Mouse (Mus musculus) liver, adult 2 months (tissue): ENCODE measurements around the gene Stag3. TPM values are rescaled to one million over a fixed set of nuclear protein-coding genes. Genes with fewer than 3 reads are reported as not detected.
A peak's percentile ranks its signal among the peaks of the same experiment; 100 is the strongest.

Source experiments
- DNase-seq: peaks from one replicate; pipeline ENCODE4 v3.0.0-alpha.2; 2011; ENCODE audit warnings: low read depth, low spot score; ENCODE audit errors: extremely low read depth
- H3K27ac ChIP-seq: fragments of 200-500 bp; replicated peaks from 2 replicates; pipeline ENCODE4 v1.5.1; 2012; ENCODE audit warnings: low read depth, mild to moderate bottlenecking, control low read depth, inconsistent platforms, low read length; ENCODE audit not compliant: insufficient read depth
- H3K27me3 ChIP-seq: fragments of 200-500 bp; 2 replicates; pipeline ENCODE4 v1.6.1; 2012; ENCODE audit warnings: mild to moderate bottlenecking, moderate library complexity, low read length, inconsistent platforms; ENCODE audit not compliant: control insufficient read depth, insufficient read depth
- H3K36me3 ChIP-seq: fragments of 200-500 bp; 2 replicates; pipeline ENCODE4 v1.6.1; 2012; ENCODE audit warnings: low read length, inconsistent platforms; ENCODE audit not compliant: control insufficient read depth, insufficient read depth
- H3K4me1 ChIP-seq: fragments of 200-500 bp; 2 replicates; pipeline ENCODE4 v1.6.1; 2011; ENCODE audit warnings: low read length; ENCODE audit not compliant: control insufficient read depth, insufficient read depth
- H3K4me3 ChIP-seq: fragments of 200-500 bp; 2 replicates; pipeline ENCODE4 v1.5.1; 2011; ENCODE audit warnings: low read depth, mild to moderate bottlenecking, control low read depth, low read length, moderate library complexity; ENCODE audit not compliant: insufficient read depth
- H3K79me2 ChIP-seq: fragments of 200-500 bp; 2 replicates; pipeline ENCODE4 v1.6.1; 2012; ENCODE audit warnings: inconsistent platforms, mild to moderate bottlenecking, low read length, moderate library complexity; ENCODE audit not compliant: control insufficient read depth, insufficient read depth
- H3K9ac ChIP-seq: fragments of 200-500 bp; 2 replicates; pipeline ENCODE4 v1.6.1; 2012; ENCODE audit warnings: low read depth, mild to moderate bottlenecking, control low read depth, inconsistent platforms, low read length
- CTCF ChIP-seq: fragments of 200-500 bp; IDR thresholded peaks from 2 replicates; pipeline ENCODE4 v1.5.1; 2011; ENCODE audit warnings: low read depth, low read length, control low read depth
- POLR2A ChIP-seq: fragments of 200-500 bp; IDR thresholded peaks from 2 replicates; pipeline ENCODE4 v1.6.1; 2011; ENCODE audit warnings: low read length, control low read depth; ENCODE audit not compliant: insufficient read depth; ENCODE audit errors: extremely low read depth
- WGBS: fragments of 180-500 bp; shearing (Covaris S2); methylation state at CpG from one replicate; pipeline ENCODE4 v1.1.7; 2018; 5-methylcytosine and 5-hydroxymethylcytosine counted together
- polyA plus RNA-seq: library from polyadenylated mRNA; depleted of rRNA; stranded (reverse); fragments of >200 nt; gene quantifications from 2 replicates; pipeline ENCODE4 v1.2.3, GENCODE M21; 2012
- total RNA-seq: library from RNA; depleted of rRNA; stranded (reverse); fragments of >200 nt; gene quantifications from 2 replicates; pipeline ENCODE4 v1.2.3, GENCODE M21; 2014

Stag3 gene
- total and polyA plus RNA-seq, 2 experiments: 0.09 TPM

GRCm38 (mm10) chr5:138263260-138264206 lies 16.5 kb upstream of the Stag3 start, which contains the start of gene BC037034:
Gene BC037034 (minus strand): TSS chr5:138264033.
- peak within 1 kb of the TSS; percentile 27 for H3K27ac ChIP-seq
- peak within 1 kb of the TSS; percentile 63 for H3K4me3 ChIP-seq
- no peaks in the 10 kb centered on the region for H3K79me2 ChIP-seq
- no peaks in the 10 kb centered on the region; the same call in 1 of the 2 replicates for H3K27me3 ChIP-seq
- peak; percentile 71 for TF ChIP-seq POLR2A
- no peak for TF ChIP-seq CTCF
- H3K36me3 ChIP-seq: no peaks in the 10 kb centered on the region
- H3K9ac ChIP-seq: peak within 1 kb of the TSS; percentile 83
- 1% methylated on average over 70 of the region's 71 CpGs for WGBS
- peaks cover 7% of the 10 kb centered on the region for H3K4me1 ChIP-seq
- DNase-seq: peak; percentile 82

DNA sequence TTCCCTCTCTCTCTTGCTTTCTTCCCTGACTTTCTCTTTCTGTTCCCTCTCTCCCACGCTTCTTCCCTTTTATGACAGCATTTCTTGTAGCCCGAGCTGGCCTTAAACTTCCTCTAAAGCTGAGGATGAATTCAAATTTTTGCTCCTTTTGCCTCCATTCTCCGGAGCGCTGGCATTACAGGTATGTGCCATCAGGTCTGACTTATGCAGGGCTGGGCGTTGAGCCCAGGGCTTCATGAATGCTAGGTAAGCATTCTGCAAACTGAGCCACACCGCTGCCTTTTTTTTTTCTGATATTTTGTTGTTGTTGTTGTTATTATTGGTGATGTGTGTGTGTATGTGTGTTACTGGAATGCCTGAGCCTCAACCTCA lies 15.8 kb upstream of the Stag3 start:
- no peaks in the 10 kb centered on the region; the same call in 1 of the 2 replicates for H3K27me3 ChIP-seq
- no peak for TF ChIP-seq POLR2A
- TF ChIP-seq CTCF: no peak
- 4% methylated on average over 6 of the region's 6 CpGs for WGBS
- no peaks in the 10 kb centered on the region for H3K79me2 ChIP-seq
- DNase-seq: no peak
- H3K27ac ChIP-seq: no peak overlapping the region
- peak overlapping the region; percentile 63 for H3K4me3 ChIP-seq
- H3K4me1 ChIP-seq: peaks cover 7% of the 10 kb centered on the region
- H3K36me3 ChIP-seq: no peaks in the 10 kb centered on the region
- peak overlapping the region; percentile 67; the same call in 1 of the 2 replicates for H3K9ac ChIP-seq

DNA sequence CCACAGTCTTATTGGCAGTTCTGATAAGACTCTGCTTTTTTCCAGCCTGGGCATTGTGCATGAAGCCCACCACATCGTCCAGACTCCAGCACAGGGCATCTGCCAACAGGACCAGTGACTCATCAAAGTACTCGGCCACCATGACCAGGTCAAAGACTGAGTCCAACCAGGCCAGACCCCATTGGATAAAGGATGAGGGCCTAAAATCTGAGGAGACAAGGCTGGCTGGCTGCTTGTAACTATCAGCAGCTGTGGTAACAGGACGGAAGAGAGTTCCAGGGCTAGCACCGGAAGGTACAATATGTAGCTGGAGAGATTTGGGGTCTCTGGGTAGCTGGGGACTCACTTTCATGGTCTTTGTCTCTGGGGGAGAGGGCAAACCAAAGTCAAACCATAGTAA lies 14.3 kb upstream of the Stag3 start:
- no peaks in the 10 kb centered on the region for H3K79me2 ChIP-seq
- H3K36me3 ChIP-seq: no peaks in the 10 kb centered on the region
- TF ChIP-seq CTCF: no peak
- no peak for TF ChIP-seq POLR2A
- no peak overlapping the region for H3K4me3 ChIP-seq
- DNase-seq: no peak
- H3K9ac ChIP-seq: no peak overlapping the region
- WGBS: 98% methylated on average over 4 of the region's 4 CpGs
- H3K27ac ChIP-seq: no peak overlapping the region
- H3K27me3 ChIP-seq: peaks cover 3% of the 10 kb centered on the region; the same call in 1 of the 2 replicates
- H3K4me1 ChIP-seq: peaks cover 7% of the 10 kb centered on the region

DNA sequence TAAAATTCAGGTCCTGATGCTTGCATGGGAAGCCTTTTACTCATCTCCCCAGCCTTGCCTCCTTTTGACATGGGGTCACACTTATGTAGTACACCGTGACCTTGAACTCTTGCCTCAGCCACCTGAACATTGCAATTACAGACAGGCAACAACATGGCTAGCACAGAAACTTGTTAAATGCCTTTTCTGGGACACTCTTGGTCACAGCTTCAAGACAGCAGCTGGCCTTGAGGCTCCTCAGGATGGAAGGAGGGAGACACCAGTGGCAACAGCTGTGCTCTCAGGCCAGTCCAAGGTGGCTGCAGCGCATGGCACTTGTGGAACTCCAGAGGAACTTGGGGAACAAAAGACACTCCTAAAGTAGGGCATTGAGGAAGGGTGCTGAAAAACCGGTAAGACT lies 12.9 kb upstream of the Stag3 start:
- Histone ChIP-seq H3K4me1 (peaks cover 7% of the 10 kb centered on the region), H3K4me3 (no peak overlapping the region), H3K9ac (no peak overlapping the region), H3K27ac (no peak overlapping the region), H3K27me3 (peaks cover 5% of the 10 kb centered on the region; the same call in 1 of the 2 replicates), H3K36me3 (no peaks in the 10 kb centered on the region), H3K79me2 (no peaks in the 10 kb centered on the region)
- DNase-seq: no peak
- TF ChIP-seq CTCF (no peak), POLR2A (no peak)
- WGBS: 94% methylated on average over 3 of the region's 3 CpGs

DNA sequence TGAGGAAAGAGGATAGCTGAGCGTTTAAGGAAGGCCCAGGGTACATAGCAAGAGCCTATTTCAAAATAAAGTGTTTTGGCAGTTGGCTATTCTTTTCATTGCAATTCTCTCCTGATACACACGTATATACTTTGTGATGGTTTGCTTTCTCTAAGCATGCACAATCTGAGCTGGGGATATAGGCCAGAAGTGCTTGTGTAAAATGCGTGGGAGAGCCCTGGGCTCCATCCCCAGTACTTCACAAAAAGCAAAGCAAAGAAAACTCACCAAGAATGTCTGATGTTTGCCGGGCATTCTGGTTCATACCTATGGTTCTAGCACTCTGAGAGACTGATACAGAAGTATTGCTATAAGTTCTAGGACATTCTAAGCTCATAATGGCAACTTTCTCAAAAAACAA lies 11.1 kb upstream of the Stag3 start:
- Histone ChIP-seq H3K9ac (no peak overlapping the region), H3K27me3 (peaks cover 5% of the 10 kb centered on the region; the same call in 1 of the 2 replicates), H3K36me3 (no peaks in the 10 kb centered on the region), H3K4me1 (0 out of 2 replicates have a peak, but pooled peaks cover 1% of the 10 kb centered on the region), H3K4me3 (no peak overlapping the region), H3K79me2 (no peaks in the 10 kb centered on the region), H3K27ac (no peak overlapping the region)
- DNase-seq: no peak
- 74% methylated on average over 4 of the region's 4 CpGs for WGBS
- TF ChIP-seq POLR2A (no peak), CTCF (no peak)
